Mouse (Mus musculus) forebrain, postnatal 0 days (tissue): Measurements from ENCODE around the gene Mreg. TPM values are rescaled to one million over a fixed set of nuclear protein-coding genes. Genes with fewer than 3 reads are reported as not detected.

Experiments
- ATAC-seq: fragments of 200-750 bp; cut with Nextera tagmentation; 2 replicates; pipeline ENCODE4 v1.8.0; 2017; ENCODE audit warnings: mild to moderate bottlenecking, moderate library complexity
- DNase-seq: peaks from one replicate; pipeline ENCODE4 v3.0.0-alpha.2; 2015
- H3K27ac ChIP-seq: fragments of 300-500 bp; sonication (generic); 2 replicates; pipeline ENCODE4 v1.5.1; 2014; ENCODE audit warnings: low read depth, mild to moderate bottlenecking, antibody characterized with exemption, low read length, moderate library complexity, mixed read lengths
- H3K27me3 ChIP-seq: fragments of 300-500 bp; sonication (generic); 2 replicates; pipeline ENCODE4 v1.6.1; 2014; ENCODE audit warnings: mild to moderate bottlenecking, low read length, mixed read lengths; ENCODE audit not compliant: insufficient read depth
- H3K36me3 ChIP-seq: fragments of 300-500 bp; sonication (generic); 2 replicates; pipeline ENCODE4 v1.6.1; 2014; ENCODE audit warnings: mild to moderate bottlenecking, moderate library complexity; ENCODE audit not compliant: insufficient read depth
- H3K4me1 ChIP-seq: fragments of 300-500 bp; sonication (generic); 2 replicates; pipeline ENCODE4 v1.6.1; 2014; ENCODE audit warnings: antibody characterized with exemption; ENCODE audit not compliant: insufficient read depth
- H3K4me2 ChIP-seq: fragments of 300-500 bp; sonication (generic); 2 replicates; pipeline ENCODE4 v1.6.1; 2014; ENCODE audit warnings: low read depth, mild to moderate bottlenecking, moderate library complexity
- H3K4me3 ChIP-seq: fragments of 300-500 bp; sonication (generic); 2 replicates; pipeline ENCODE4 v1.5.1; 2014; ENCODE audit warnings: low read depth, low read length, mixed read lengths
- H3K9ac ChIP-seq: fragments of 300-500 bp; sonication (generic); 2 replicates; pipeline ENCODE4 v1.6.1; 2014; ENCODE audit warnings: mild to moderate bottlenecking
- H3K9me3 ChIP-seq: fragments of 300-500 bp; sonication (generic); 2 replicates; pipeline ENCODE4 v1.6.1; 2016; ENCODE audit warnings: low read length
- CTCF ChIP-seq: sonication (generic); IDR thresholded peaks from 2 replicates; pipeline ENCODE4 v1.5.1; 2016; ENCODE audit warnings: antibody characterized with exemption, control low read depth, low read depth
- whole genome bisulfite sequencing: fragments of 180-500 bp; shearing (Covaris S2); extraction: QIAGEN DNeasy Blood & Tissue Kit; methylation state at CpG from one replicate; pipeline ENCODE4 v1.1.7; 2014; 5-methylcytosine and 5-hydroxymethylcytosine counted together
- polyA plus RNA-seq: library from polyadenylated mRNA; unstranded; fragments of >200 nt; fragmentation: Nextera tagmentation; extraction: Ambion mirVana; gene quantifications from 2 replicates; pipeline ENCODE4 v1.2.1, GENCODE M21; 2015
- total RNA-seq: library from RNA; depleted of rRNA; stranded (reverse); fragments of >200 nt; gene quantifications from 2 replicates; pipeline ENCODE4 v1.2.3, GENCODE M21; 2014

The Mreg gene
- total and polyA plus RNA-seq, 2 experiments from 2014 or later: 1.7 to 1.9 TPM

GRCm38 (mm10) chr1:72174183-72174582 is 37.9 kb downstream of the Mreg start:
- Histone ChIP-seq H3K27me3 (no peaks in the 10 kb centered on the region), H3K4me1 (no peaks in the 10 kb centered on the region), H3K4me2 (no peak overlapping the region), H3K4me3 (no peak overlapping the region), H3K36me3 (no peaks in the 10 kb centered on the region), H3K9ac (no peak overlapping the region), H3K9me3 (no peaks in the 10 kb centered on the region), H3K27ac (no peak overlapping the region)
- DNase-seq: no peak
- 65% methylated on average over 7 of the region's 7 CpGs for WGBS
- no peak for ATAC-seq
- TF ChIP-seq CTCF: no peak

GRCm38 (mm10) chr1:72173402-72174051 is 38.6 kb downstream of the Mreg start:
- no peaks in the 10 kb centered on the region for H3K36me3 ChIP-seq
- DNase-seq (no peak), ATAC-seq (no peak)
- H3K4me1 ChIP-seq: no peaks in the 10 kb centered on the region
- TF ChIP-seq CTCF: no peak
- WGBS: 83% methylated on average over 8 of the region's 8 CpGs
- no peak overlapping the region for H3K4me2 ChIP-seq
- H3K27me3 ChIP-seq: no peaks in the 10 kb centered on the region
- H3K9ac ChIP-seq: no peak overlapping the region
- no peak overlapping the region for H3K27ac ChIP-seq
- H3K4me3 ChIP-seq: no peak overlapping the region
- H3K9me3 ChIP-seq: no peaks in the 10 kb centered on the region

GRCm38 (mm10) chr1:72172788-72173187 is 39.3 kb downstream of the Mreg start:
- no peaks in the 10 kb centered on the region for H3K36me3 ChIP-seq
- TF ChIP-seq CTCF: no peak
- no peaks in the 10 kb centered on the region for H3K4me1 ChIP-seq
- no peaks in the 10 kb centered on the region for H3K9me3 ChIP-seq
- ATAC-seq: no peak
- H3K9ac ChIP-seq: no peak overlapping the region
- DNase-seq: no peak
- 90% methylated on average over 8 of the region's 8 CpGs for WGBS
- no peak overlapping the region for H3K4me3 ChIP-seq
- no peak overlapping the region for H3K4me2 ChIP-seq
- no peaks in the 10 kb centered on the region for H3K27me3 ChIP-seq
- H3K27ac ChIP-seq: no peak overlapping the region

GRCm38 (mm10) chr1:72171001-72171860 is 40.9 kb downstream of the Mreg start:
- 69% methylated on average over 13 of the region's 13 CpGs for WGBS
- Histone ChIP-seq H3K4me2 (no peak overlapping the region), H3K9me3 (no peaks in the 10 kb centered on the region), H3K4me3 (no peak overlapping the region), H3K4me1 (no peaks in the 10 kb centered on the region), H3K27me3 (no peaks in the 10 kb centered on the region), H3K27ac (no peak overlapping the region), H3K9ac (no peak overlapping the region), H3K36me3 (no peaks in the 10 kb centered on the region)
- ATAC-seq: no peak
- DNase-seq: no peak
- no peak for TF ChIP-seq CTCF

- DNase-seq (no peak), ATAC-seq (no peak)
- Histone ChIP-seq H3K9ac (no peak overlapping the region), H3K27me3 (no peaks in the 10 kb centered on the region), H3K9me3 (no peaks in the 10 kb centered on the region), H3K4me1 (no peaks in the 10 kb centered on the region), H3K27ac (no peak overlapping the region), H3K36me3 (no peaks in the 10 kb centered on the region), H3K4me2 (no peak overlapping the region), H3K4me3 (no peak overlapping the region)
- 96% methylated on average over 10 of the region's 10 CpGs for WGBS
- TF ChIP-seq CTCF: no peak
These were observed 45.1 kb downstream of the Mreg start for GRCm38 (mm10) chr1:72167024-72167423.

GRCm38 (mm10) chr1:72166468-72166814 is 45.7 kb downstream of the Mreg start:
- no peak overlapping the region for H3K4me2 ChIP-seq
- TF ChIP-seq CTCF: no peak
- no peaks in the 10 kb centered on the region for H3K27me3 ChIP-seq
- no peaks in the 10 kb centered on the region for H3K9me3 ChIP-seq
- H3K27ac ChIP-seq: no peak overlapping the region; the same call in 1 of the 2 replicates
- no peaks in the 10 kb centered on the region for H3K36me3 ChIP-seq
- WGBS: 98% methylated on average over 5 of the region's 5 CpGs
- no peak overlapping the region for H3K4me3 ChIP-seq
- no peaks in the 10 kb centered on the region for H3K4me1 ChIP-seq
- DNase-seq: no peak
- no peak overlapping the region for H3K9ac ChIP-seq
- 0 out of 2 replicates have a peak, but pooled peaks have one; percentile 5 for ATAC-seq

- no peaks in the 10 kb centered on the region for H3K9me3 ChIP-seq
- ATAC-seq (peak; percentile 87), DNase-seq (peak; percentile 67)
- H3K4me1 ChIP-seq: no peaks in the 10 kb centered on the region
- H3K27ac ChIP-seq: peak overlapping the region; percentile 54; the same call in 1 of the 2 replicates
- TF ChIP-seq CTCF: peak; percentile 41
- no peaks in the 10 kb centered on the region for H3K27me3 ChIP-seq
- no peak overlapping the region for H3K4me3 ChIP-seq
- WGBS: 70% methylated on average over 20 of the region's 20 CpGs
- no peaks in the 10 kb centered on the region for H3K36me3 ChIP-seq
- H3K9ac ChIP-seq: no peak overlapping the region
- no peak overlapping the region for H3K4me2 ChIP-seq
These were observed 46.2 kb downstream of the Mreg start for GRCm38 (mm10) chr1:72165723-72166467.
